Mouse (Mus musculus): ENCODE results near the gene Gbp5. TPM values are rescaled to one million over a fixed set of nuclear protein-coding genes. Genes with fewer than 3 reads are reported as not detected.
"Not testable (repeated sequence)": the region's sequence is repeated elsewhere in the genome, so short reads cannot be mapped to it uniquely, and the experiment has no call there.

The Gbp5 gene
- polyA plus RNA-seq, 1 experiment from 2014 or later: 0.21 TPM

- peaks cover 6% of the 10 kb centered on the region; the same call in 1 of the 2 replicates for H3K4me1 ChIP-seq (ENCODE audit: control insufficient read depth, insufficient read depth, low read length)
- no peaks in the 10 kb centered on the region for H3K27me3 ChIP-seq (ENCODE audit: control insufficient read depth, insufficient read depth, low read length)
- peak within 1 kb of the TSS; percentile 71 for H3K9ac ChIP-seq (ENCODE audit: low read length)
- H3K4me3 ChIP-seq (ENCODE audit: low read length): peak within 1 kb of the TSS; percentile 68
- peak within 1 kb of the TSS; percentile 70 for H3K4me2 ChIP-seq (ENCODE audit: low read depth, low read length)
- H3K27ac ChIP-seq (ENCODE audit: low read length): peak within 1 kb of the TSS; percentile 71
- peak; percentile 49; the same call in 1 of the 2 replicates for ATAC-seq (replicated peaks; ENCODE audit: extremely low read depth, insufficient read depth, low FRiP score)
- H3K9me3 ChIP-seq (replicated peaks; ENCODE audit: control insufficient read depth, low read length): no peaks in the 10 kb centered on the region
- 19% methylated on average over 3 of the region's 3 CpGs for WGBS
- H3K36me3 ChIP-seq (ENCODE audit: control insufficient read depth, insufficient read depth): no peaks in the 10 kb centered on the region
These were observed 66.0 kb downstream of the Gbp5 start, which contains the start of gene Gbp3 for GRCm38 (mm10) chr3:142559632-142560228. Gbp3 (plus strand) TSS chr3:142560026.

GRCm38 (mm10) chr3:142560296-142560948 is 66.6 kb downstream of the Gbp5 start:
- Histone ChIP-seq H3K4me2 (ENCODE audit: low read depth, low read length) (peak overlapping the region; percentile 70), H3K27me3 (ENCODE audit: control insufficient read depth, insufficient read depth, low read length) (no peaks in the 10 kb centered on the region), H3K9ac (ENCODE audit: low read length) (peak overlapping the region; percentile 71), H3K36me3 (ENCODE audit: control insufficient read depth, insufficient read depth) (no peaks in the 10 kb centered on the region), H3K27ac (ENCODE audit: low read length) (peak overlapping the region; percentile 71), H3K9me3 (replicated peaks; ENCODE audit: control insufficient read depth, low read length) (no peaks in the 10 kb centered on the region), H3K4me3 (ENCODE audit: low read length) (peak overlapping the region; percentile 68), H3K4me1 (ENCODE audit: control insufficient read depth, insufficient read depth, low read length) (peaks cover 6% of the 10 kb centered on the region; the same call in 1 of the 2 replicates)
- ATAC-seq (replicated peaks; ENCODE audit: extremely low read depth, insufficient read depth, low FRiP score): peak; percentile 82
- WGBS: 7% methylated on average over 12 of the region's 12 CpGs

GRCm38 (mm10) chr3:142561045-142561646 is 67.4 kb downstream of the Gbp5 start:
- Histone ChIP-seq H3K9me3 (replicated peaks; ENCODE audit: control insufficient read depth, low read length) (no peaks in the 10 kb centered on the region), H3K4me2 (ENCODE audit: low read depth, low read length) (no peak overlapping the region), H3K27ac (ENCODE audit: low read length) (no peak overlapping the region), H3K4me1 (ENCODE audit: control insufficient read depth, insufficient read depth, low read length) (peaks cover 6% of the 10 kb centered on the region; the same call in 1 of the 2 replicates), H3K36me3 (ENCODE audit: control insufficient read depth, insufficient read depth) (no peaks in the 10 kb centered on the region), H3K9ac (ENCODE audit: low read length) (no peak overlapping the region), H3K4me3 (ENCODE audit: low read length) (no peak overlapping the region), H3K27me3 (ENCODE audit: control insufficient read depth, insufficient read depth, low read length) (no peaks in the 10 kb centered on the region)
- no peak for ATAC-seq (replicated peaks; ENCODE audit: extremely low read depth, insufficient read depth, low FRiP score)
- WGBS: 77% methylated on average over 14 of the region's 14 CpGs

GRCm38 (mm10) chr3:142561666-142562065 is 67.9 kb downstream of the Gbp5 start:
- no peaks in the 10 kb centered on the region for H3K9me3 ChIP-seq (replicated peaks; ENCODE audit: control insufficient read depth, low read length)
- no peak overlapping the region for H3K4me3 ChIP-seq (ENCODE audit: low read length)
- H3K4me1 ChIP-seq (ENCODE audit: control insufficient read depth, insufficient read depth, low read length): peaks cover 6% of the 10 kb centered on the region; the same call in 1 of the 2 replicates
- H3K36me3 ChIP-seq (ENCODE audit: control insufficient read depth, insufficient read depth): no peaks in the 10 kb centered on the region
- 74% methylated on average over 7 of the region's 7 CpGs for WGBS
- ATAC-seq (replicated peaks; ENCODE audit: extremely low read depth, insufficient read depth, low FRiP score): no peak
- no peak overlapping the region for H3K27ac ChIP-seq (ENCODE audit: low read length)
- H3K27me3 ChIP-seq (ENCODE audit: control insufficient read depth, insufficient read depth, low read length): no peaks in the 10 kb centered on the region
- no peak overlapping the region for H3K4me2 ChIP-seq (ENCODE audit: low read depth, low read length)
- no peak overlapping the region for H3K9ac ChIP-seq (ENCODE audit: low read length)

- 55% methylated on average over 5 of the region's 5 CpGs for WGBS
- H3K9ac ChIP-seq (ENCODE audit: low read length); H3K27me3 ChIP-seq (ENCODE audit: control insufficient read depth, insufficient read depth, low read length); H3K4me3 ChIP-seq (ENCODE audit: low read length); ATAC-seq (replicated peaks; ENCODE audit: extremely low read depth, insufficient read depth, low FRiP score); H3K9me3 ChIP-seq (replicated peaks; ENCODE audit: control insufficient read depth, low read length); H3K27ac ChIP-seq (ENCODE audit: low read length); H3K4me2 ChIP-seq (ENCODE audit: low read depth, low read length); H3K4me1 ChIP-seq (ENCODE audit: control insufficient read depth, insufficient read depth, low read length); H3K36me3 ChIP-seq (ENCODE audit: control insufficient read depth, insufficient read depth): not testable (repeated sequence)
These were observed 73.7 kb downstream of the Gbp5 start for GRCm38 (mm10) chr3:142567490-142567889.

GRCm38 (mm10) chr3:142570738-142571137 is 77.0 kb downstream of the Gbp5 start:
- no peak for ATAC-seq (replicated peaks; ENCODE audit: extremely low read depth, insufficient read depth, low FRiP score)
- WGBS: 88% methylated on average over 4 of the region's 4 CpGs
- Histone ChIP-seq H3K36me3 (ENCODE audit: control insufficient read depth, insufficient read depth) (no peaks in the 10 kb centered on the region), H3K9me3 (replicated peaks; ENCODE audit: control insufficient read depth, low read length) (no peaks in the 10 kb centered on the region), H3K27ac (ENCODE audit: low read length) (no peak overlapping the region), H3K4me2 (ENCODE audit: low read depth, low read length) (no peak overlapping the region), H3K4me1 (ENCODE audit: control insufficient read depth, insufficient read depth, low read length) (no peaks in the 10 kb centered on the region), H3K27me3 (ENCODE audit: control insufficient read depth, insufficient read depth, low read length) (no peaks in the 10 kb centered on the region), H3K4me3 (ENCODE audit: low read length) (no peak overlapping the region), H3K9ac (ENCODE audit: low read length) (no peak overlapping the region)

Other genes starting within 250 kb of the Gbp5 start
- gene Pdlim5, start 98.3 kb upstream of the Gbp5 start, polyA plus RNA-seq (2015; fragmentation: Nextera tagmentation; extraction: Ambion mirVana): 235 and 246 TPM in 2 replicates
- gene Gbp7, start 36.4 kb downstream of the Gbp5 start, polyA plus RNA-seq (2015; fragmentation: Nextera tagmentation; extraction: Ambion mirVana): 4.5 and 7.2 TPM in 2 replicates
- 2.9 and 4.3 TPM in 2 replicates for gene Gbp3, start 66.0 kb downstream of the Gbp5 start, polyA plus RNA-seq (2015; fragmentation: Nextera tagmentation; extraction: Ambion mirVana)
- gene Gbp2b, start 100.9 kb downstream of the Gbp5 start, polyA plus RNA-seq (2015; fragmentation: Nextera tagmentation; extraction: Ambion mirVana): not detected in 2 replicates
- gene Gbp2, start 126.6 kb downstream of the Gbp5 start, polyA plus RNA-seq (2015; fragmentation: Nextera tagmentation; extraction: Ambion mirVana): 2.5 and 4.7 TPM in 2 replicates
- 14.9 and 15.6 TPM in 2 replicates for gene Kyat3, start 207.1 kb downstream of the Gbp5 start, polyA plus RNA-seq (2015; fragmentation: Nextera tagmentation; extraction: Ambion mirVana)

Measured in heart, embryonic 16.5 days (tissue).